Mouse (Mus musculus) layer of hippocampus, adult 8-10 months (tissue): ENCODE data around the gene Tspan2. TPM values are rescaled to one million over a fixed set of nuclear protein-coding genes. Genes with fewer than 3 reads are reported as not detected.

Source experiments
- DNase-seq, 2 experiments: peaks; one replicate each; pipeline ENCODE4 v3.0.0; 2022; ENCODE audit warnings: low spot score in 2 of 2
- total RNA-seq, 4 experiments: library from RNA; stranded (reverse); gene quantifications; 2 replicates each; pipeline ENCODE4 v1.2.4; 2022

Gene Tspan2
- total RNA-seq, 4 experiments from 2014 or later = 58.8 to 84.9 (median 66.0) TPM

- peak; percentile 29 to 40 for DNase-seq
Measured at GRCm38 (mm10) chr3:102763713-102764400, 29.5 kb downstream of the Tspan2 start.

- DNase-seq = no peak
Measured at GRCm38 (mm10) chr3:102764850-102765249, 30.5 kb downstream of the Tspan2 start.

GRCm38 (mm10) chr3:102773018-102773417, 38.7 kb downstream of the Tspan2 start:
- no peak for DNase-seq

- DNase-seq = no peak
Measured at GRCm38 (mm10) chr3:102782618-102783017, 48.3 kb downstream of the Tspan2 start, which contains the start of gene Tshb. Gene Tshb, minus strand, starts transcription at chr3:102782718.

- no peak for DNase-seq
Measured at GRCm38 (mm10) chr3:102787369-102787768, 53.0 kb downstream of the Tspan2 start.

- DNase-seq = peak; percentile 18 to 80
Measured at GRCm38 (mm10) chr3:102803937-102804336, 69.6 kb downstream of the Tspan2 start.

GRCm38 (mm10) chr3:102842386-102842785, 108.1 kb downstream of the Tspan2 start:
- DNase-seq = no peak

GRCm38 (mm10) chr3:102848661-102849060, 114.3 kb downstream of the Tspan2 start:
- no peak for DNase-seq

Other genes starting within 250 kb of the Tspan2 start
- not detected for gene Tshb, start 48.2 kb downstream of the Tspan2 start, total RNA-seq
- not detected for gene Sycp1, start 201.6 kb downstream of the Tspan2 start, total RNA-seq
- not detected for gene Nr1h5, start 229.6 kb downstream of the Tspan2 start, total RNA-seq